Mouse (Mus musculus): ENCODE measurements at regions not wholly inside any gene's neighbourhood (a gene's known extent, or its start where the extent isn't known, plus 50 kb on each side); places are given as distances from the start of the nearest gene placed in this dataset.
"Not testable (repeated sequence)": the region's sequence is repeated elsewhere in the genome, so short reads cannot be mapped to it uniquely, and the experiment has no call there.

DNA sequence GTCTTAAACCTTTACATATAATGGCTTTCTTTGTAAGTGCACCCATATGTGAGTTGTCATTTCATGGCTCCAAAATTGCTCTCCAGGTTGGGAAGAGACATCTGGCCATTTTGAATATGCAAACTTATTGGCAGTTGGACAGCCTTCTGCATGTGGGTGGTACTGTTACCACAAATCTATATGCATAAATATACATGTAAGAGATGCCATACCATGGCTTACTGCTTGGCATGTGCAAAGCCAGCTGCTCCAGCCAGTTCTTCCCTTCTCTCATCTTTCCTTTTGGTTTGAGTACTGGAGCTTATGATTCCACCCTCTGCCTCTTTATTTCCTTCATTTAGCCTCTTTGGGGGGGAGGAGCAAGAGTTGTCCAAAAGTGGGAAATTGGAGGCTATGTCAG is 312.7 kb downstream of the Plekhb2 start:
- peak; percentile 34 to 44 for DNase-seq (ENCODE audit: low spot score in 2 of 2)

DNA sequence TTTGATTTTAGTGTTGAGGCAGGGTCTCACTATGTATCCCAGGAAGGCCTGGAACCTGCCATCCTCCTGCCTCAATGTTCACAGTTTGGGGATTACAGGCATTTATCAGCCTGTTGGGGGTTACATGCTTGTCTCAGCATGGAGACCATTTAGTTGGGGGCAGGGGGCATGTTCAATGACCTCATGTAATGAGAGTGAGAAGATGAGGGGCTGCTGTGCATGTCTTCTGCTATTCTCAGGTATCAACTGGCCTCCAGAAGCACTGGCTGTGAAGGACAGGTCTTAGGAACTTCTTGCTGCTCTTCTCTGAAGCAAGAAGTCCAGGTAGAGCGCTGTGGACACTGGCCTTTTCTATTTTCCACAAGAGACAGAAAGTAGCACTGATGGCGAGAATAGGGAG is 350.9 kb downstream of the Plekhb2 start:
- DNase-seq (ENCODE audit: low spot score in 2 of 2) = no peak

DNA sequence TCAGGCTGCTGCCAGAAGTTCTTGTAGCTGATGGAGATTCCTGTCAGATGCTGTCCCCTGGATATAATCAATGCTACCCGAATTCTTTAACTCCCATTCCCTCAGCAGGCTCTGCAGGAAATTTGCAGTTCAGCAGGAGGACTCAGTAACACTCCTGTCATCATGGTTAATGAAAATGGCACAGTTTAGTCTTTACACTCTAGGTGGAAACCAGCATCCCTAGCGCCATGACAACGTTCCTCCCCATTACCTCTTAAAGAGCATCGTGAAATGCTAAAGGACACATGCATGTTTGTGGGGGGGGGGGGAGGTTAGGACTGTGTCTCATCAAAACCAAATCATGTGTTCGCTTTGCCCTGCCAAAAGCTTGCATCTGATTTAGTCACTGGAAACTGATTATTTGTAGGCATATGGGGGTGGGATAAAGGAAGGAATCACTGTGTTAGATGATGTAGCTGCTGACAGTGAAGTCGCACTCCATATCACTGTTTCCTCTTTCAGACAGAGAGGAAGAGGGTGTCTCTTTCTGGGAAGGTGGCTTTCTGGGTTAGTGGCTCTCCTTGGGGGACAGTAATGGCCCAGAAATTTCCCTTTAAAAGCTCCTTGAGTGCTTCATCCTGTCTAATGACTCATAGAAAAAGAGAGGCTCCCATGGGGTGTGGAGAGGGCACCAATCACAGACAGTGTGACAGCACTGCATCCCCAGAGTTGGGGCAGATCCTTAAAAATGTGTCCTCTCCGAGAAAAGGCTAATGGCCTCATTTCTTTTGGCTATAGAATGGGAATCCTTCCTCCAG is 351.5 kb downstream of the Plekhb2 start:
- DNase-seq (ENCODE audit: low spot score in 2 of 2) = no peak

DNA sequence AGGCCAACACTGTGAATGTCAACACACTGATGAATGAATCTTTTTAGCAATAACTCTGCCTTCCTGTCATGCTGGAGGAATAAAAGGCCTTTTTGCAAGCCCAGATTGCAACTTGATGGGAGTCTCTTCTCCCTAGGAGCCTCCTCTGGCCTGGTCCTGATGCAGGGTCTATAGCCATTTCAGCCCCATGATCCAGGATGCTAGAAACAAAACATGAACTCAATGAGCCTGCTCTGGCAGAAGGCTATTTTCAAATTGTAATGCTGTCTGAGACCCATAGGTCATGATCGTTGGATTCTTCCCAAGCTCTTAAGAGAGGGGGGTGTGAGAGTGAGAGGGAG is 352.1 kb downstream of the Plekhb2 start:
- no peak for DNase-seq (ENCODE audit: low spot score in 2 of 2)

DNA sequence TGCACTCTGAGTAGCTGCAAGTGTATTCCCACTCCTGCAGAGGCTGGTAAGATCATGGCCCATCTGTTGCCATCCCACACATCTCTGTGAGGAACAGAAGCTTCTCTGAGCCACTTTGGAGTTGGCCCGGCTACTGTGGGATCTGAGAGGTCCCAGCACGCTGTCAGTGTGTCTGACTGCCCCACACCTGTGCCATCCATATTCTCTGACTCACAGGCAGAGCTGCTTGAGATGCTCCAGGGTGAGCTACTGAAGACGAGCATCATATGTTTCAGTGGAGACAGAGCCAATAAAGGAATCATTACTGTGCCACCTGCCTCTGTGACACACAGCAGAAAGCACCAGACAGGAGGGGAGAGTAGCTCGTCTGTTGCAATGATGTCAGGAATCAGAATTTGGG is 352.8 kb downstream of the Plekhb2 start:
- DNase-seq (ENCODE audit: low spot score in 2 of 2) = peak; percentile 81 to 86

DNA sequence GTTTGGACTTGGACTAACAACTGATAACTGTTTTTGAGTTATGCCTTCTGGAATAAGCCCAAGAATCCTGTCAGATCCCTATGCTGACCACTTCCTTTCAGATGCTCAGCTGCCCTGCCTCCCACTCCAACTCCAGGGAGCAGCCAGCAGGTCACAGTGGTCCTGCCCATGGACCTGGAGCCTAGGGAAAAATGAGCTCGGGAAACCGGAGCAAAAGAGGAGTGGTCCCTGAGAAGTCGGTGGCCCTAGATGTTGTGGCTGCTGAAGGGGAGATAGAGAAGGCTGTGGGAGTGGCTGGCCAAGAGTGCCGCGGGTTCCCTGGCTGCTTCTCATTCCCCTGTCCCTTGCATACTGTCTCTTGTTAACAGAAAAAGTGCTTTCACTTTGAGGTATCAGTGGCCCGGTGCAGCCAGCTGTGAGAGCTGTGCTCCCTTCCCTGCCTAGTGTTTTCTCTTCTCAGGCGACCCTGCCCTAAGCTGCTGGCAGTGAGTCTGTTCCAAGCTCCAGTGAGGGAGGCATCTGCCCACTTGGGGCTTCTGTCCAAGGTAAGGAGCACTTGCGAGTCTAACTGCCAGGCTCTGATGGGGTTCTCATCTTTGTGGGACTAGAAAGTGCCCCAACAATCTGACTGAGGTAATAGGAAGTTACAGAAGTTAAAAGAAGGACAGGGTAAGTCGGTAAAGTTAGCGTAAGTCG is 357.2 kb downstream of the Plekhb2 start:
- no peak for DNase-seq (ENCODE audit: low spot score in 2 of 2)

DNA sequence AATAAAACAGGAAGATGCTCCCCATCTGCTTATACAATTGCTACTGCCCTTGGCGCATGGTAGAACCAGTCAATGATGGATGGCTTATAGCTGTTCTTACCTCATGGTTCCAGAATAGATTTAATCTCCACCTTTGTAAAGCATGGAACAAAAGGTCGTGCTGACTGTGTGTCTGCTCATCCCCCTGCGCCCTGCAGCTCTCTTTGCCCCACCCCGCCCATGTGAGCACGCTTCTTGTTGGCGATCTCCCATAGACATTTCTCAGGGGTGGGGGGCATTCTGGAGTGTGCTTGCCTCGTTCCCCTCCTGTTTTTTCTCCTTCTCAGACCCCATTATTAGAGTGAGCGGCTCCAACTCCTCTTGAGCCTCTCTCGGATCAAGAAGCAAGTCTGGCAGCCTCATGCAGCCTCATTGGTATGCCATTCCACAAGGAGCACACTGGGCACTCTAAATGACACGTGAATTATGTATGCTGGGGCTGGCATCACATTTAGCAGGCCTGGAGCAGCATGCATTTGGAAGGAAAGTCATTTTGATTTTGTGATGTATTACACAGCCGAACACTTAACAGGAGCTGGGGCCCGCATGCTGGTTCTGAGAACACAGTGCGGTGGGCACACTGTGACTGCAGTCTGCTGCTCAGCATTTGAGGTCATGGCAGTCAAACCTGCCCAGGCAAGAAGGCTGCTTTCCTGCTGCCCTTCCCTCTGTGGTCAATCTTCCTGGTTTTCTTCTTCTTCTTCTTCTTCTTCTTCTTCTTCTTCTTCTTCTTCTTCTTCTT is 362.5 kb downstream of the Plekhb2 start:
- DNase-seq (ENCODE audit: low spot score in 2 of 2) = no peak

DNA sequence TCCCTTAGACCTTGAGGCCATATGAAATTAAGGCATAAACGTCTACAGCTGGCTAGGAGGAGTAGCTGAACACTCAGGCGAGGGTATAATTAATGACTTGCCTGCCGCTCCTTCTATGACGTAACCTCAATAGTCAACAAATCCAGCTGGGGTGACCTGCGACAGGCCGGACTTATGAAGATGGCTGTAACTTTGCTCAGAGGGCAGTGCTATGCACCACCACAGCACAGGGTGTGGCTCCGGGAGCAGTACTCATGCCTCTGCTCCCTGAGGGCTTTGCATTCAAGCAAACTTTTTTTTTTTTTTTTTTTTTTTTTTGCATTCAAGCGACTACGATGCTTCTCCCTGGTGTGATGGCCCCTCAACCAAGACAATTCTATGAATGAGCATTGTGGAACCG is 364.1 kb downstream of the Plekhb2 start:
- DNase-seq (ENCODE audit: low spot score in 2 of 2) = no peak

DNA sequence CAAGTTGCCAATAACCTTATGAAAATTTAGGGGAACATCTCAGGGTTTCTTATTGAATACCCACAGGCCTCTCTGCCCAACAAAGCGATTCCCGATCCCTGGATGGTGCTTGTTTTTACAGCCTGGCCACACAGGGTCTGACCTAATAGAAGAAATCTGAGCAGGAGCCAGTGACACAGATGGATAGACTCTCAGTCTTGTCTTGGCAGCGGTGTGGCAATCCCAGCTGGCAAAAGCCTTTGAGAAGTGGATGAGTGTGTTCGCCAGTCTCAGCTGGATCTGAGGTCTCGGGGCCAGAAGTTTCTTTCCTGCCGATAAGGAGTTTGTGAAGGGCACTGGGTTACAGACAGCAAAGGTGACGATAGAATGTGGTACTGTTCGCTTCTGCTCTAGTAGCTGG is 366.6 kb downstream of the Plekhb2 start:
- DNase-seq (ENCODE audit: low spot score in 2 of 2) = no peak

DNA sequence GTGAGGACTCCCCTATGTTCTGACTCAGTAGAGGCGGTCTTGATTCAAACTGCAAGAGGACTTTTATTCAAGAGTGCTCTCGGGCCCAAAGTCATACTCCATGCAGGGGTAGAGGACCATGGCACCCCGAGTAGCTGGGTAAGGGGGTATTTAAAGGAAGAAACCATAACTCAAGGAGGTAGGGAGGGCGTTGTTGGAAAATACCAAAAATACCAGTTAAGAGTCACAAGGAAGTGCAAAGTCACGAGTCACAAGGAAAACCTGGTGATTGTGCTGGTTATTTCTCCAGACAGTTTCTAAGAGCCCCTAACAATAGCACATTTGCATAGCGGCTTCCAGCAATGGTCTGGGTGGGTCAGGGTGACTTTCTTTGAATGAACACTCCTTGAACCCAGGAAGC is 370.4 kb downstream of the Plekhb2 start:
- DNase-seq (ENCODE audit: low spot score in 2 of 2) = not testable (repeated sequence)

DNA sequence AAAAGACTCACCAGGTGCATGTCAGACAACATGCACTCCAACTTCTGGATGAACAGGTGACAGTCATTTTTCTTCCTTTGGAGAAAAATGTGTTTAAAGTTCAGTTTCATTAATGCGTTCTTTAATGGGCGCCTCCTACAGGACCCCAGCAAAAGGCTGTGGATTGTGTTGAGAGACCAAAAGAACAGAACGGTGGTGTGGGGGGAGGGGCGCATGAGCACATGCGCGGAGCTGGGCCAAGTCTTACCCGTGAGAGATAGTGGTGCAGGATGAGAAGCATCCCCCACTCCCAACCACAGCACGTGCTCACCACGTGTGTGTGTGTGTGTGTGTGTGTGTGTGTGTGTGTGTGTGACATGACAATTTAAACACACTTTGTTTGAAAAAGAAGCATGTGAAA is 371.0 kb downstream of the Plekhb2 start:
- no peak for DNase-seq (ENCODE audit: low spot score in 2 of 2)

DNA sequence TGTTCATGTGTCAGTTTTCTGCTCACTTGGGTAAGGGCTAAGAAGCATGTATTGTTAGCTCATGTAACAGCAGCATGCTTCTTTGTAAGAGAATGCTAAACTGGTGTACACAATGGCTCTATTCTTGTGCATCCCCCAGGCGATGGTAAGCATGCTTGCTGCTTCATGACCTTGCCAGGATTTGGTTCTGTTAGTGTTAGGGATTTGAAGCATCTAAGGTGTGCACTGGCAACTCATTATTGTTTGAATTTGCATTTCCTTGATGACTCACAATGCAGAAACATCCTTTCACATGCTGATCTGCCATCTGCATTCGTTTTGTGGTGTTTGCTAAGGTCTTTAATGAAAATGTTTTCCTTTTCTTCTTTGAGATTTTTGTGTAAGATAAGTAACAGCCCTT is 382.8 kb downstream of the Plekhb2 start:
- no peak for DNase-seq (ENCODE audit: low spot score in 2 of 2)

DNA sequence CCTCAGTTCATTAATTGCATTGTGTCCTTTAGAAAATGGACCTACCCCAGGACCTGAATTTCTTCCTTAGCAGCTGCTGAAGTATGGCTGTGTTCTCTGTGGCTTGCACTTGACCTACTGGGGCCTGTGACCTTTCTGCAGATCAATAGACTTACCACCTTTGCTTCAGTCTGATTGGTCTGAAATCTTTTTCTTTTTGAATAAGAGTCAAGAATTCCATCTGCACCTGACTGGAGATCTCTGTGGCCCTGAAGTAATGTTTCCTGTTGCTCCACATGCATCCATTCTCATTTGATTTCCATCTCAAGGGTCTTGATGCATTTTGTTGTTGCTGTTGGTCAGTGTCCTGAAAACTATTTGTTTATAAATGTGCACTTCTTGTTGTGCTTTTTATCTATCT is 388.4 kb downstream of the Plekhb2 start:
- no peak for DNase-seq (ENCODE audit: low spot score in 2 of 2)

DNA sequence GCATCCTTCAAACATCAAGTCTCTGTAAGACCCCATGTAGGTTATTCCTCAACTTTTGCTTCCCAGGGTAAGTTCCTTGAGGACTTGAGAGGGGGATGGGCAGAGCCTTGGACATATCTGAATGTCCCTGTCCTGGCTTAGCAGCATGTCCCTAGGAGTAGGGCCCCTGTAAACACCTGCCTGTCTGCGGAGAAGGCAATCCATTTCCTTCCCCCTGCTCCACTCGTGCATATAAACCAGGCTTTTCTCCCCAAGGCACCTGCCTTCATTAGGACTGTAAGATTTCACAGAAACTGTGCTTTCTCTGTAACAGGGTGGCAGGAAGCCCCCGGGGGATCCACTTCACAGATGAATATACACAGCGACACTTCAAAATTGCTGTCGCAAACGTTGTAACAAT is 393.1 kb downstream of the Plekhb2 start:
- DNase-seq (ENCODE audit: low spot score in 2 of 2) = no peak

DNA sequence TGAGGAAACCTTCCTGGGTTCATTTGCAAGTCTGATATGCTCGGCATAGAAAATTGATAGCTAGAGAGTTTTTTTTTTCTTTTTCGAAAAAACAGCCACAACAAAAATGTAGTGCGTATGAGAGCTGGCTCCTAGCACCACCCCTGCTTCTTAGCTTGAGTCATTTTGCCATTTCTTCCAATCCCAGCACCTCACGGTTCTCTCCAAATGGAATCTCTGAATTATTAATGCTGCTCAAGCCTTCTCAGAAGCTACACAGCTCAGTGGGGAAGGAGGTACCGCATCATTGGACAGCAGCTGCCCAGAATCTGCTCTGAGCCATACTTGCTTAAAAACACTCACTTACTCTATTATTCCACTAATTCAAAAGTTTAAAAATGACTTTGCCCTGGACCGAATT is 393.6 kb downstream of the Plekhb2 start:
- no peak for DNase-seq (ENCODE audit: low spot score in 2 of 2)

DNA sequence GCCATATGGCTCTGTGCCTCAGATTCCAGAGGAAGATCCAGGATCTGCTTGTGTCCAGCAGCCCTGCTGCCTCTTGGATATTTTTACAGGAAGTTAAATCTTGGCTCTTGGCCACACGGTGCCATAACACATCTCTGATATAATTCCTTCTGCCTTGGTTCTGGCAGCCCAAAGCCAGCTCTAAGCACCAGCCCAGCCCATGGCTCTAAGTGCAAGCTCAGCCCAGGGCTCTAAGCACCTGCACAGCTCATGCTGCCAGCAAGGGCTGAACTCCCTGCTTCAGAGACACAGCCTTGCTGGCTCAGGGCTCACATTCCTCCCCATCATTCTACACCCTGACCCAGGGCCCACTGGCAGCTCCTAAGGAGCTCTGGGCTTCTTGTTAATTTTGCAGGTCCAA is 415.3 kb downstream of the Plekhb2 start:
- no peak for DNase-seq (ENCODE audit: low spot score in 2 of 2)

DNA sequence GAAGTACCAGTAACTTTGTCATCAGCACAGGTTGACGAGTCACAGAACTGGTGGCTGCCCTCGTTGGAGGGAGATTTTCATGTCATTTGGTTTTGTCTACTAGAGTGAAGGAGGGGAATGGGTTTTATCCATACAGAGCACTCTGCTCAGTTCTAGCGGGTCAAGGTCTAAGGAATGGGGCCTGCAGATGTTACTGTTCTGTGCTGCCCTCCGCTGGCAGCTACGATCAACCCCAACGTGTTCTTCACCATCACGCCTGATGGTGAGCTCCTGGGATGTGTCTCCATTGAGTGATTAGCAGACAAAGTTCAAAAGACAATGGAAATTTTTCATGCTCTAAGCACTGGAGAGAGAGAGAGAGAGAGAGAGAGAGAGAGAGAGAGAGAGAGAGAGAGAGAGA is 416.9 kb downstream of the Plekhb2 start:
- DNase-seq (ENCODE audit: low spot score in 2 of 2) = peak in 1 of 2 experiments; percentile 16

DNA sequence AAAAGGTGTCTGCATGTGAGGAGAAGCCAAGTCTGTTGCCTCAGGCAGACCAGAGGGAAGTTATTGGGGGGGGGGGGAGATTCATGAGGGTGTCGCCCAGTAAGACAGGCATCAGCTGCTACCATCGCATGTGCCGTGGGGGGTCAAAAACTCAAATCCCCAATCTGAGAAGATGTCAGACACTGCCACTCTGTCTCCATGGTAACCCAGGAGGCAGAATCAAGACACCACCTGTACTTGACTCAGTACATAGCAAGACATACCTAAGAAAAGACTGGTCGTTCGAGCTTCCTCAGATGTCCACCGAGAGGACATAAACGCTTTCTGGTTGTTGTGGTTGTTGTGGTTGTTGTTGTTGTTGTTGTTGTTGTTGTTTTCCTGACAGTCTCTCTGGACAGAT is 418.1 kb downstream of the Plekhb2 start:
- no peak for DNase-seq (ENCODE audit: low spot score in 2 of 2)

DNA sequence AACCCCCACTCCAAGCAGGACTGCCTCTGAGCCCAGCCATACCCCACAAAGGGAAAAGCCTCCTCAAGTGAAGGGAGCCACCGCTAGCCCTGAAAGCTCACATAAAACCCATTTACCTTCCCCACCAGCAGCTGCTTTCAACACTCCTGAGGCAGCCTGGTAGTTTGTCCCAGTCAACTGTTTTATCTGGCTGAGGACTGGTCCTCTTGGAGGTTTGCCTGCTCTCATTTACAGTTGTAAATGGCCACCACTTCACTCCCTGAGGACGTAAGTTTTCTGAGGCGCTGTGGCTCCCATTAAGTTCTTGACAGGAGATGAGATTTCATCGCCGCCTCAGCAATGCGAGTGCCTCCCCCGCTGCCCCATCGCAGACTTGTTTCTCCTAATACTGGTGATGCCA is 425.2 kb downstream of the Plekhb2 start:
- DNase-seq (ENCODE audit: low spot score in 2 of 2) = no peak

All from layer of hippocampus, adult 8-10 months (tissue).